Mouse (Mus musculus): ENCODE measurements around the gene Arhgef28. TPM values are rescaled to one million over a fixed set of nuclear protein-coding genes. Genes with fewer than 3 reads are reported as not detected.

Gene Arhgef28
- polyA plus RNA-seq, 1 experiment, result 13.9 TPM

- H3K27ac ChIP-seq (ENCODE audit: insufficient read depth, low read length), result no peak overlapping the region
- TF ChIP-seq POLR2A (IDR thresholded peaks at IDR 0.05; ENCODE audit: extremely low read depth, insufficient read depth, low read length) (no peak), CTCF (IDR thresholded peaks at IDR 0.05; ENCODE audit: extremely low read depth, insufficient read depth, low read length) (no peak)
- peak overlapping the region; percentile 54 for H3K4me3 ChIP-seq (ENCODE audit: insufficient read depth, low read length)
- H3K4me1 ChIP-seq (ENCODE audit: control insufficient read depth, insufficient read depth, low read length), result no peaks in the 10 kb centered on the region
These were observed 189.2 kb downstream of the Arhgef28 start for GRCm38 (mm10) chr13:98016923-98017588.

- Histone ChIP-seq H3K4me3 (ENCODE audit: insufficient read depth, low read length) (peak overlapping the region; percentile 54), H3K4me1 (ENCODE audit: control insufficient read depth, insufficient read depth, low read length) (no peaks in the 10 kb centered on the region), H3K27ac (ENCODE audit: insufficient read depth, low read length) (no peak overlapping the region)
- TF ChIP-seq CTCF (IDR thresholded peaks at IDR 0.05; ENCODE audit: extremely low read depth, insufficient read depth, low read length) (no peak), POLR2A (IDR thresholded peaks at IDR 0.05; ENCODE audit: extremely low read depth, insufficient read depth, low read length) (no peak)
These were observed 190.0 kb downstream of the Arhgef28 start for GRCm38 (mm10) chr13:98015981-98016922.

GRCm38 (mm10) chr13:98014892-98015291 lies 191.3 kb downstream of the Arhgef28 start:
- Histone ChIP-seq H3K4me1 (ENCODE audit: control insufficient read depth, insufficient read depth, low read length) (no peaks in the 10 kb centered on the region), H3K4me3 (ENCODE audit: insufficient read depth, low read length) (no peak overlapping the region), H3K27ac (ENCODE audit: insufficient read depth, low read length) (no peak overlapping the region)
- TF ChIP-seq CTCF (IDR thresholded peaks at IDR 0.05; ENCODE audit: extremely low read depth, insufficient read depth, low read length), result no peak
- no peak for TF ChIP-seq POLR2A (IDR thresholded peaks at IDR 0.05; ENCODE audit: extremely low read depth, insufficient read depth, low read length)

- Histone ChIP-seq H3K4me3 (ENCODE audit: insufficient read depth, low read length) (no peak overlapping the region), H3K27ac (ENCODE audit: insufficient read depth, low read length) (no peak overlapping the region), H3K4me1 (ENCODE audit: control insufficient read depth, insufficient read depth, low read length) (no peaks in the 10 kb centered on the region)
- TF ChIP-seq POLR2A (IDR thresholded peaks at IDR 0.05; ENCODE audit: extremely low read depth, insufficient read depth, low read length) (no peak), CTCF (IDR thresholded peaks at IDR 0.05; ENCODE audit: extremely low read depth, insufficient read depth, low read length) (no peak)
These were observed 192.5 kb downstream of the Arhgef28 start for GRCm38 (mm10) chr13:98013715-98014114.

GRCm38 (mm10) chr13:98011931-98012341 lies 194.3 kb downstream of the Arhgef28 start:
- Histone ChIP-seq H3K27ac (ENCODE audit: insufficient read depth, low read length) (no peak overlapping the region), H3K4me1 (ENCODE audit: control insufficient read depth, insufficient read depth, low read length) (no peaks in the 10 kb centered on the region), H3K4me3 (ENCODE audit: insufficient read depth, low read length) (no peak overlapping the region)
- TF ChIP-seq POLR2A (IDR thresholded peaks at IDR 0.05; ENCODE audit: extremely low read depth, insufficient read depth, low read length), result no peak

- peaks cover 2% of the 10 kb centered on the region for H3K4me1 ChIP-seq (ENCODE audit: control insufficient read depth, insufficient read depth, low read length)
- TF ChIP-seq POLR2A (IDR thresholded peaks at IDR 0.05; ENCODE audit: extremely low read depth, insufficient read depth, low read length) (no peak), CTCF (IDR thresholded peaks at IDR 0.05; ENCODE audit: extremely low read depth, insufficient read depth, low read length) (no peak)
- no peak overlapping the region for H3K4me3 ChIP-seq (ENCODE audit: insufficient read depth, low read length)
- H3K27ac ChIP-seq (ENCODE audit: insufficient read depth, low read length), result no peak overlapping the region
These were observed 197.2 kb downstream of the Arhgef28 start for GRCm38 (mm10) chr13:98009070-98009469.

- Histone ChIP-seq H3K4me1 (ENCODE audit: control insufficient read depth, insufficient read depth, low read length) (peaks cover 2% of the 10 kb centered on the region), H3K4me3 (ENCODE audit: insufficient read depth, low read length) (no peak overlapping the region), H3K27ac (ENCODE audit: insufficient read depth, low read length) (no peak overlapping the region)
- no peak for TF ChIP-seq CTCF (IDR thresholded peaks at IDR 0.05; ENCODE audit: extremely low read depth, insufficient read depth, low read length)
- TF ChIP-seq POLR2A (IDR thresholded peaks at IDR 0.05; ENCODE audit: extremely low read depth, insufficient read depth, low read length), result no peak
These were observed 197.7 kb downstream of the Arhgef28 start for GRCm38 (mm10) chr13:98008588-98008987.

GRCm38 (mm10) chr13:98005611-98006218 lies 200.5 kb downstream of the Arhgef28 start:
- Histone ChIP-seq H3K4me1 (ENCODE audit: control insufficient read depth, insufficient read depth, low read length) (peaks cover 2% of the 10 kb centered on the region), H3K4me3 (ENCODE audit: insufficient read depth, low read length) (no peak overlapping the region), H3K27ac (ENCODE audit: insufficient read depth, low read length) (no peak overlapping the region)
- no peak for TF ChIP-seq POLR2A (IDR thresholded peaks at IDR 0.05; ENCODE audit: extremely low read depth, insufficient read depth, low read length)
- TF ChIP-seq CTCF (IDR thresholded peaks at IDR 0.05; ENCODE audit: extremely low read depth, insufficient read depth, low read length), result no peak

- TF ChIP-seq CTCF (IDR thresholded peaks at IDR 0.05; ENCODE audit: extremely low read depth, insufficient read depth, low read length) (no peak), POLR2A (IDR thresholded peaks at IDR 0.05; ENCODE audit: extremely low read depth, insufficient read depth, low read length) (no peak)
- peaks cover 2% of the 10 kb centered on the region for H3K4me1 ChIP-seq (ENCODE audit: control insufficient read depth, insufficient read depth, low read length)
- no peak overlapping the region for H3K4me3 ChIP-seq (ENCODE audit: insufficient read depth, low read length)
- H3K27ac ChIP-seq (ENCODE audit: insufficient read depth, low read length), result no peak overlapping the region
These were observed 201.4 kb downstream of the Arhgef28 start for GRCm38 (mm10) chr13:98004647-98005414.
